Mouse (Mus musculus) CH12.LX (cell line): ENCODE results near the gene Kctd17. TPM values are rescaled to one million over a fixed set of nuclear protein-coding genes. Genes with fewer than 3 reads are reported as not detected.

Experiments used
- DNase-seq: peaks from one replicate; pipeline ENCODE4 v3.0.0-alpha.2; 2013; ENCODE audit errors: extremely low read depth
- H3K27ac ChIP-seq: 2 replicates; pipeline ENCODE4 v1.5.1; 2012; ENCODE audit warnings: low read depth, mild to moderate bottlenecking, control low read depth, moderate library complexity; ENCODE audit not compliant: insufficient read depth
- H3K27me3 ChIP-seq: replicated peaks from 2 replicates; pipeline ENCODE3; 2012; ENCODE audit warnings: inconsistent platforms
- H3K36me3 ChIP-seq, 2 experiments: replicated peaks in 1 of 2; 2 replicates each; pipeline versions ENCODE3 to v1.6.1; 2012; ENCODE audit warnings: inconsistent platforms in 1 of 2, low read length in 1 of 2, mild to moderate bottlenecking in 1 of 2, mixed read lengths in 1 of 2, moderate library complexity in 1 of 2; ENCODE audit not compliant: control insufficient read depth in 1 of 2, insufficient read depth in 1 of 2
- H3K4me1 ChIP-seq, 2 experiments: 2 replicates each; pipeline ENCODE4 v1.6.1; 2012; ENCODE audit warnings: inconsistent platforms in 1 of 2, moderate library complexity in 1 of 2; ENCODE audit not compliant: insufficient read depth in 2 of 2, control insufficient read depth in 1 of 2
- H3K4me2 ChIP-seq: 2 replicates; pipeline ENCODE4 v1.6.1; 2012; ENCODE audit warnings: low read depth, mild to moderate bottlenecking, control low read depth; ENCODE audit not compliant: poor library complexity, insufficient read depth, severe bottlenecking
- H3K4me3 ChIP-seq, 3 experiments: fragments of 150-350 bp in 1 of 3; sonication (generic) in 1 of 3; replicated peaks in 1 of 3; 2 replicates each; pipeline versions ENCODE3 to v1.5.1; 2011 to 2012; ENCODE audit warnings: low read depth in 2 of 3, low read length in 2 of 3, mild to moderate bottlenecking in 2 of 3, moderate library complexity in 2 of 3, control low read depth in 1 of 3, improper control_type of control experiment in 1 of 3, inconsistent platforms in 1 of 3, mixed read lengths in 1 of 3; ENCODE audit not compliant: poor library complexity in 1 of 3
- H3K79me2 ChIP-seq: replicated peaks from 2 replicates; pipeline ENCODE4 v1.6.1; 2012; ENCODE audit warnings: mild to moderate bottlenecking, moderate library complexity; ENCODE audit not compliant: control insufficient read depth, poor library complexity, insufficient read depth, severe bottlenecking; ENCODE audit errors: extremely low read depth
- H3K9ac ChIP-seq: 2 replicates; pipeline ENCODE4 v1.6.1; 2012; ENCODE audit warnings: low read depth, mild to moderate bottlenecking, control low read depth, moderate library complexity; ENCODE audit not compliant: insufficient read depth
- H3K9me3 ChIP-seq: replicated peaks from 2 replicates; pipeline ENCODE3; 2012; ENCODE audit warnings: low read length, inconsistent platforms, mixed read lengths
- BHLHE40 ChIP-seq: IDR thresholded peaks from 2 replicates; pipeline ENCODE4 v1.6.1; 2011; ENCODE audit warnings: mild to moderate bottlenecking, low read depth, low read length, improper control_type of control experiment
- CHD1 ChIP-seq: IDR thresholded peaks from 2 replicates; pipeline ENCODE4 v1.6.1; 2012; ENCODE audit warnings: low read depth, low read length, improper control_type of control experiment, inconsistent platforms
- ELF1 ChIP-seq: IDR thresholded peaks from 2 replicates; pipeline ENCODE4 v1.6.1; 2014; ENCODE audit warnings: low read depth, mild to moderate bottlenecking, inconsistent platforms, low read length, improper control_type of control experiment
- EP300 ChIP-seq: IDR thresholded peaks from 2 replicates; pipeline ENCODE4 v1.6.1; 2011; ENCODE audit warnings: low read length, improper control_type of control experiment
- GABPA ChIP-seq: IDR thresholded peaks from 2 replicates; pipeline ENCODE4 v1.6.1; 2012; ENCODE audit warnings: low read depth, low read length, improper control_type of control experiment, inconsistent platforms; ENCODE audit not compliant: insufficient replicate concordance
- MAFK ChIP-seq: IDR thresholded peaks from 2 replicates; pipeline ENCODE4 v1.6.1; 2011; ENCODE audit warnings: low read length, improper control_type of control experiment; ENCODE audit not compliant: insufficient replicate concordance
- MAZ ChIP-seq: IDR thresholded peaks from 2 replicates; pipeline ENCODE4 v1.6.1; 2012; ENCODE audit warnings: low read depth, mild to moderate bottlenecking, inconsistent platforms, low read length, improper control_type of control experiment, moderate library complexity
- NRF1 ChIP-seq: IDR thresholded peaks from 2 replicates; pipeline ENCODE4 v1.6.1; 2014; ENCODE audit warnings: low read depth, mild to moderate bottlenecking, inconsistent platforms, low read length, improper control_type of control experiment, moderate library complexity
- PAX5 ChIP-seq: IDR thresholded peaks from 2 replicates; pipeline ENCODE4 v1.6.1; 2012; ENCODE audit warnings: low read length, inconsistent platforms, mixed read lengths
- POLR2A ChIP-seq: IDR thresholded peaks from 2 replicates; pipeline ENCODE4 v1.6.1; 2011; ENCODE audit warnings: low read depth, mild to moderate bottlenecking, improper control_type of control experiment, low read length
- POLR2AphosphoS2 ChIP-seq: IDR thresholded peaks from 2 replicates; pipeline ENCODE4 v1.6.1; 2011; ENCODE audit warnings: low read depth, low read length, improper control_type of control experiment
- RCOR1 ChIP-seq: conservative IDR thresholded peaks from 2 replicates; pipeline ENCODE4 v1.6.1; 2012; ENCODE audit warnings: low read depth, mild to moderate bottlenecking, inconsistent platforms, low read length, improper control_type of control experiment
- SMC3 ChIP-seq: IDR thresholded peaks from 2 replicates; pipeline ENCODE4 v1.6.1; 2011; ENCODE audit warnings: low read depth, low read length, improper control_type of control experiment
- TBP ChIP-seq: conservative IDR thresholded peaks from 2 replicates; pipeline ENCODE4 v1.6.1; 2011; ENCODE audit warnings: low read depth, low read length, improper control_type of control experiment
- UBTF ChIP-seq: IDR thresholded peaks from 2 replicates; pipeline ENCODE4 v1.6.1; 2012; ENCODE audit warnings: low read depth, mild to moderate bottlenecking, inconsistent platforms, low read length, improper control_type of control experiment, moderate library complexity
- ZKSCAN1 ChIP-seq: IDR thresholded peaks from 2 replicates; pipeline ENCODE4 v1.6.1; 2012; ENCODE audit warnings: low read depth, inconsistent platforms, low read length, improper control_type of control experiment, borderline replicate concordance
- dilution Hi-C: fragments of 300-500 bp; cut with MboI; formaldehyde crosslinking; loops from 2 replicates; pipeline ENCODE4 v1.14.3; 2020; ENCODE audit warnings: low sequenced_read_pairs; ENCODE audit not compliant: extremely low pct_unique_long_range_greater_than_20kb, extremely low pct_ligation_motif_present
- in situ Hi-C: fragments of 300-500 bp; cut with MboI; formaldehyde crosslinking; loops from 3 replicates; pipeline ENCODE4 v1.14.3; 2019; ENCODE audit warnings: low sequenced_read_pairs, low pct_ligation_motif_present, low pct_unique_long_range_greater_than_20kb, mixed read lengths
- polyA plus RNA-seq: library from polyadenylated mRNA; unstranded; fragments of >175 nt; gene quantifications from 2 replicates; pipeline ENCODE4 v1.2.1, GENCODE M21; 2012; ENCODE audit warnings: low read depth; ENCODE audit not compliant: insufficient read length
- total RNA-seq, 2 experiments: library from RNA; depleted of rRNA; stranded (reverse); fragments of 300-350 nt in 1 of 2; fragments of >200 nt in 1 of 2; gene quantifications; 2 replicates each; pipeline ENCODE4 v1.2.3; 2012 to 2014

The Kctd17 gene
- total and polyA plus RNA-seq, 3 experiments: not detected

DNA sequence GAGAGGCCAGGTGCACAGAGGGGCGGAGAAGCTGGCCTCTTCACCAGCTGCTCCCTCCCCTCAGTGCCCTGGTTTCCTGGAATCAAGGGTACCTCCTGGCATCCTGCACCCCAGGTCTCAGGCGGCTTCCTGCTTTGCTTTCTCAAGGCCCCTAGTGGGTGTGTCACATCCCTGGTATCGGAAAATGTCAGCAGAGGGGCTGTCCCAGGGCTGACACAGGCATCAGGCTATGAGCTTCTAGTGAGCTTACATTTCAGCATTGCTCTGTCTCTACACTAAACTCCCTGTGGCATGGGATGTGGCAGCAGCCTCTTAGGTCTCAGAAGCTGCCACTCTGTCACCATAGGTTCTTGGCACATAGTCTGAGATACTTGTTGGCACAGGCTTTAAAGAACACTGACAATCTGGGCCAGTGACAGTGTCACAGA, 47.3 kb downstream of the Kctd17 start (continued):
- TF ChIP-seq POLR2A (peak; percentile 41; the same call in 1 of the 2 replicates), RCOR1 (0 out of 2 replicates have a peak, but pooled peaks have one; percentile 50), ZKSCAN1 (no peak), POLR2AphosphoS2 (no peak), EP300 (peak; percentile 86), NRF1 (no peak), CHD1 (no peak), GABPA (no peak), PAX5 (no peak), ELF1 (peak; percentile 86), TBP (no peak), MAFK (no peak), UBTF (no peak)

DNA sequence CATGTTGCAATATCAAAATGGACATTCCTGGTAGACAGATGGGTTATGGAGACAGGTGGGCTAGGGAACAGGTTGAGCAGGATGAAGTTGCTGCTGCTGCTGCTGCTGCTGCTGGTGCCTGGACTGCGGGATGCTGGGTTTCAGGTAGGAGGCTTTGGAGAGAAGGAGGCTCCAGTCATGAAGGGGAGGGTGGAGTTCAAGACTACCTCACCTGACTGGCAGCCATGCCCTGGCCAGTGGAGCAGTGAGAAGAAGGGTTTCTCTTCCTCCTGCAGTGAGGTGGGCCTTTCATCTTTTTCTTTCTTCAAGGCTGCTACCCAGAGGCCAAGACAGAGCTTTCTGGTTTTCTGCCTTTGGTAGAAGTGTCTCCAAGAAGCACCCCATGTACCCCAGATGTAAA, 48.5 kb downstream of the Kctd17 start:
- H3K4me1 ChIP-seq: peaks cover 33 to 76% of the 10 kb centered on the region in 2 experiments
- dilution Hi-C loops: no loop called here
- H3K4me2 ChIP-seq: peak overlapping the region; percentile 12
- H3K27me3 ChIP-seq: no peaks in the 10 kb centered on the region
- DNase-seq: no peak
- H3K9ac ChIP-seq: no peak overlapping the region
- TF ChIP-seq BHLHE40: peak; percentile 56; the same call in 1 of the 2 replicates
- TF ChIP-seq MAFK: no peak
- H3K4me3 ChIP-seq: peak overlapping the region in 1 of 3 experiments; percentile 50
- in situ Hi-C loops: no loop called here
- no peaks in the 10 kb centered on the region for H3K79me2 ChIP-seq
- peaks cover 20 to 29% of the 10 kb centered on the region in 2 experiments for H3K36me3 ChIP-seq
- no peaks in the 10 kb centered on the region for H3K9me3 ChIP-seq
- H3K27ac ChIP-seq: peak overlapping the region; percentile 45; the same call in 1 of the 2 replicates

DNA sequence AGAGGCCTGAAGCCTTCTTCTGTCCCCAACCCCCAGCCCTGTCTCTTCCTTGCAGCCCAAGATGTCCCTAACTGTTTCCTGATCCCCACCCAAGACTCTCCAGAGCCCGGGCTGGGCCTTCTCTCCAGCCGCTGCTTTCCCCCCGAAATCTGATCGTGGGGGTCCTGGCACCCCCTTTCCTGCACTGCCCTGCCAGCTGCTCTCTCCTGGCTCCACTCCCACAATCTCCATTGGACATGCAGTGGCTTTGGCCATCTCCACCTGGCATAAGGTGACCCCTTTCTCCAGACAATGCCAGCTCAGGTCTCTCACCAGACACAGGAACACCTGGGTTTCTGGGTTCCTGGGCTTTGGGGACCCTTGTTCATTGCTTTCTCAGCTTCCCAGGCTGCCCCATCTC, 49.7 kb downstream of the Kctd17 start:
- Histone ChIP-seq H3K9ac (no peak overlapping the region), H3K36me3 (peaks cover 30 to 40% of the 10 kb centered on the region in 2 experiments), H3K27ac (no peak overlapping the region), H3K79me2 (no peaks in the 10 kb centered on the region), H3K4me3 (peak overlapping the region in 1 of 3 experiments; percentile 50), H3K4me1 (peaks cover 31 to 67% of the 10 kb centered on the region in 2 experiments), H3K27me3 (no peaks in the 10 kb centered on the region), H3K9me3 (no peaks in the 10 kb centered on the region), H3K4me2 (no peak overlapping the region)
- no peak for DNase-seq
- in situ Hi-C loops: no loop called here
- dilution Hi-C loops: no loop called here
- TF ChIP-seq POLR2A (no peak), EP300 (no peak), UBTF (no peak), POLR2AphosphoS2 (no peak), MAZ (no peak), RCOR1 (no peak), SMC3 (no peak)
